Mouse (Mus musculus) kidney, postnatal 25 days (tissue): ENCODE data around the gene Sult2a6.

Source experiments
- DNase-seq, 2 experiments: peaks; one replicate each; pipeline ENCODE4 v3.0.0; 2021; ENCODE audit warnings: mixed read lengths in 2 of 2

Sult2a6 gene

DNA sequence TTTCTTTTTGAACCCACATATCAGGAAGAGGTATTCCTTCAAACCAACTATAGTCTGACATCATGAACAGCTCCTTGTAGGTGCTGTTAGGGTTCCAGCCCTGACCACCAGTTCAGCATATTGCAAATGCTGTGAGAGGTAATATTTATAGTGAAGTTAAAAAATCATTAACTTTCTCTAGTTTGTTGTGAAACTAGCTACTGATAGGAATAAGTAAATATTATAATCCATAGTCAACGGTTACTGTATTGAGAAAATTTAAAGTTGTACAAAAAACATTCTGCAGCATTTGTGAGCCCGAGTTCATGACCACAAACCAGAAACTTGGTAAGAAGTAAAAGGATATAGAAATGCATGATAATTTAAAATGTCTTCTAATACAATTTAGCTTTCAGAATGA is at the start of gene Sult2a6:
Sult2a6 (minus strand) TSS at position 101 of the 400 bp plus-strand sequence.
- no peak for DNase-seq

DNA sequence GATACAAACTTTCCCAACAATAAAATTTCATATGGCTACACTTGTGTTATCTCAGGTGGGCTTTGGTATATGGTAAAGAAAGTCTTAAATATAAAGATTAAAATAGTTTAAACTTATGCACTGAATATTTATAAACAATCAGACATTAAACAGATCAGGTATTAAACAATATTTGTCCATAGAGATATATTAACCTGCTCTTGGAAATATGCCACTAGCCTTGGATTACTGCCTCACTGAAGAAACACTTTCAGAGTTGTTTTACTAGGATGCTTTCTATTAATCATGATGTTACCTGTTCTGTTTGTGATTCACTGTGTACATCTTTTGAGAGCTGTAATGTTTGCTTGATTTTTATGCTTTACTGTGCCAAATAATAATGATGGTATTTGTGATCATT is 39.4 kb downstream of the Sult2a6 start:
- no peak for DNase-seq

DNA sequence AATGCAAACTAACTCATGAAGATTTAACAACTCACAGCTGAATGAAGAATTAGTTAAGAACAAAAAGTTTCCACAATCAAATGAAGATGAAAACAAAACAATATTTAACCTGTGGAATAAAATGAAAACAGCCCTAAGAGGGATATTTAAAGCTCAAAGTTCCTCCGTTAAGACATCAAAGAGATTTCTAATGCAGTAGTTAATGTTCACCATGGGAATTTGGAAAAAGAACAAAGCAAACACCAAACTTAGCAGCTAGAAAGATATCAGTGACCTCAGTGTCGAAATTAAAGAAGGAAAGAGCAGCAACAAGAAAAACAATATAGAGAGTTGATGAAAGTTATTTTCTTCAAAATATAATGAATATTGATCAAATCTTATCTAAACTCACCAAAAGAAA is 51.3 kb downstream of the Sult2a6 start:
- DNase-seq: no peak

DNA sequence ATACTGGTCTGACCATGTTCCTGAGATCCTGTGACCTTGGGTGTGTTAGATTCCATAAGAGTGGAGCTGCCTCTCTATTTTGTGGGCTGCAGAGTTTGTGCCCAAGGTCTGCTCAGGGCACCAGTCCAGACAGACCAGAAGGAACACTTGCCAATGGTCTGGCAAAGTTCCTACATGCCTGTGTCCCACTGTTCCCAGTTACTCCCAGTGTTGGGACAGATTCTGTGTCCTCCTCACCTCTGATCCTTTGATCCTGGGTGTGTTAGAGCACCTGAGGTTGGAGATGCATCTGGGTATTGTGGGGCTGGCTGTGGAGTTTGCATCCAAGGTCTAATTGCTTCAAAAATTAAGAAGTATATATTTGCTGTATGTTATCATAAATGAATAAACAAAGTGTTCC is 52.2 kb downstream of the Sult2a6 start:
- DNase-seq: no peak
